Mouse (Mus musculus): ENCODE measurements around the gene Pfn3. TPM values are rescaled to one million over a fixed set of nuclear protein-coding genes. Genes with fewer than 3 reads are reported as not detected.

The Pfn3 gene
- polyA plus RNA-seq, 1 experiment from 2014 or later: not detected

DNA sequence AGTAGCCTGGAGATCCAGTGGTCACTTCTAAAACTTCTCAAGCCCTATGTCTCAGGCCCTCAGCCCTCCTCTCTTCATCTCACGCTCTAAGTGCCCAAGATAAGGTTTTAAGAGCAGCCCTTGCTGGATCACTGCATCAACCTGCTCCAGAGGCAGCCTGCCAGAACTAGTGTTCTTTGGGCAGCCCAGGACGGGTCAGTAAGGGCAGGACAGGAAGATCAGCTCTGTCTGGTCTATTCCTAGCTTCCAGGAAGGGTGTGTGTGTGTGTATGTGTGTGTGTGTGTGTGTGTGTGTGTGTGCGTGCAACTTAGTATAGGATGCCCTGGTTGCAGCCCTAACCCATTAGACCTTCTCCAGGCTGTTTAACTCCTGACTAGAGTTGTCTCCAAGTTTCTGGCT lies 44.8 kb downstream of the Pfn3 start:
- Histone ChIP-seq H3K9me3 (replicated peaks; ENCODE audit: control insufficient read depth, low read length) (no peaks in the 10 kb centered on the region), H3K27me3 (ENCODE audit: control insufficient read depth, insufficient read depth, low read length) (peaks cover 38% of the 10 kb centered on the region)
- no peak for ATAC-seq (replicated peaks; ENCODE audit: insufficient number of reproducible peaks, low FRiP score, low TSS enrichment)

DNA sequence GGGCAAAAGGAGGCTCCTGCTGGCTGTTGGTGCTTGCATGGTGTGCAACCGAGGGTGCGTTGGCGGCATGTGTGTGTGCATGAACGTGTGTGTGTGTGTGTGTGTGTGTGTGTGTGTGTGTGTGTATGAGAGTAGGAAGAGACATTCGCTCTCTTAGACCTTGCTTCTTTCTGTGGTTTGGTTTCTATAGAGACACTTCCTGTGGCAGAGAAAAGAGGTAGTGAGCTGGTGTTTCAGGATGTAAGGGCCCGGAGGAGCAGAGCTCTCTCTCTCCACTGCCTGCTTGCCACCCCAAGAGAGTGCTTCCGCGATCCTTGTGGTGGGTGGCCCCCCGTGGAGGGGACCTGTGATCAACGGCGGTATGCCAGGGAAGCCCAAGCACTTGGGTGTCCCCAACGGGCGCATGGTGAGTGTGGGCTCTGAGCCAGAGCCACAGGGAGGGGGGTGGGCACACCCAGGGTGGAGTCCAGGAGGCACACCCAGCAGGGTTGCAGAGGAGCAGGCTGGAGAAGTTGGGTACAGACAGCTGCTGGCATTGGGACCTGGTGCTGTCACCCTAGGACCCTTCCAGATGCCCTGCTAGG lies 45.4 kb downstream of the Pfn3 start, which contains the start of gene Rgs14:
Rgs14 (plus strand) TSS at position 202 of the 584 bp plus-strand sequence.
- H3K36me3 ChIP-seq (ENCODE audit: control insufficient read depth, insufficient read depth, low read length): no peaks in the 10 kb centered on the region
- 52% methylated on average over 13 of the region's 13 CpGs for WGBS (ENCODE audit: insufficient replicate concordance)
- no peak within 1 kb of the TSS; the same call in 1 of the 2 replicates for H3K4me2 ChIP-seq
- no peak within 1 kb of the TSS for H3K27ac ChIP-seq (ENCODE audit: low read depth, low read length)
- H3K4me3 ChIP-seq (ENCODE audit: low read depth, low read length): no peak within 1 kb of the TSS
- H3K4me1 ChIP-seq (ENCODE audit: control insufficient read depth, insufficient read depth, low read length): no peaks in the 10 kb centered on the region
- H3K9me3 ChIP-seq (replicated peaks; ENCODE audit: control insufficient read depth, low read length): no peaks in the 10 kb centered on the region
- no peak within 1 kb of the TSS for H3K9ac ChIP-seq (ENCODE audit: low read depth, low read length)
- peaks cover 33% of the 10 kb centered on the region for H3K27me3 ChIP-seq (ENCODE audit: control insufficient read depth, insufficient read depth, low read length)
- no peak for ATAC-seq (replicated peaks; ENCODE audit: insufficient number of reproducible peaks, low FRiP score, low TSS enrichment)

More for the DNA sequence above, 44.8 kb downstream of the Pfn3 start:
- Histone ChIP-seq H3K4me3 (ENCODE audit: low read depth, low read length) (no peak overlapping the region), H3K9ac (ENCODE audit: low read depth, low read length) (no peak overlapping the region), H3K36me3 (ENCODE audit: control insufficient read depth, insufficient read depth, low read length) (no peaks in the 10 kb centered on the region), H3K4me1 (ENCODE audit: control insufficient read depth, insufficient read depth, low read length) (no peaks in the 10 kb centered on the region), H3K4me2 (no peak overlapping the region), H3K27ac (ENCODE audit: low read depth, low read length) (no peak overlapping the region)
- WGBS (ENCODE audit: insufficient replicate concordance): 52% methylated on average over 3 of the region's 3 CpGs

DNA sequence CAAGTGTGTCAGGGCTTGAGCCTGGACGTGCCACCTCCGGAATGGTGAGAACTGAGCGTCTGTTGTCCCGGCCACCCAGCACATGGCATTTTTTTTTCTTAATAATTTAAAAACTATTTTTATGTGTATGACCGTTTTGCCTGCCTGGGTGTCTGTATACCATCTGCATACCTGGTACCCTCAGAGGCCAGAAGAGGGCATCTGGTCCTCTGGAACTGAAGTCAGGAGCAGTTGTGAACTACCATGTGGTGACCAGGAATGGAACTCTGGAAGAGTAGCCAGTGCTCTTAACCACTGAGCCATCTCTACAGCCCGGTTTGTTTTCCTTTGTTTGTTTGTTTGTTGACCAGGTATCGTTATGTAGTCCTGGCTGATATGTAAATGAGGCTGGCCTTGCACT lies 46.6 kb downstream of the Pfn3 start:
- no peaks in the 10 kb centered on the region for H3K4me1 ChIP-seq (ENCODE audit: control insufficient read depth, insufficient read depth, low read length)
- WGBS (ENCODE audit: insufficient replicate concordance): 76% methylated on average over 7 of the region's 7 CpGs
- H3K36me3 ChIP-seq (ENCODE audit: control insufficient read depth, insufficient read depth, low read length): no peaks in the 10 kb centered on the region
- H3K27ac ChIP-seq (ENCODE audit: low read depth, low read length): no peak overlapping the region
- peaks cover 23% of the 10 kb centered on the region for H3K27me3 ChIP-seq (ENCODE audit: control insufficient read depth, insufficient read depth, low read length)
- H3K4me3 ChIP-seq (ENCODE audit: low read depth, low read length): no peak overlapping the region
- no peaks in the 10 kb centered on the region for H3K9me3 ChIP-seq (replicated peaks; ENCODE audit: control insufficient read depth, low read length)
- ATAC-seq (replicated peaks; ENCODE audit: insufficient number of reproducible peaks, low FRiP score, low TSS enrichment): no peak
- no peak overlapping the region for H3K4me2 ChIP-seq
- no peak overlapping the region for H3K9ac ChIP-seq (ENCODE audit: low read depth, low read length)

Small RNA genes within 50 kb of the gene (microRNA-seq; reads per million reads assigned to microRNA genes)
- gene Mir6943 (ENCODE audit: borderline number of aligned reads): 0.41 reads per million

Other genes with a start within 250 kb of the Pfn3 start
- gene Nsd1, start 205.4 kb downstream of the Pfn3 start, polyA plus RNA-seq (2014; fragmentation: Nextera tagmentation; extraction: Ambion mirVana): 41.8 and 72.1 TPM in 2 replicates
- gene Prelid1, start 94.7 kb downstream of the Pfn3 start, polyA plus RNA-seq (2014; fragmentation: Nextera tagmentation; extraction: Ambion mirVana): 428 and 447 TPM in 2 replicates
- gene Rab24, start 93.3 kb downstream of the Pfn3 start, polyA plus RNA-seq (2014; fragmentation: Nextera tagmentation; extraction: Ambion mirVana): 56.3 and 64.3 TPM in 2 replicates
- 17.6 and 18.0 TPM in 2 replicates for gene Mxd3, start 85.4 kb downstream of the Pfn3 start, polyA plus RNA-seq (2014; fragmentation: Nextera tagmentation; extraction: Ambion mirVana)
- 72.5 and 90.8 TPM in 2 replicates for gene Lman2, start 52.4 kb downstream of the Pfn3 start, polyA plus RNA-seq (2014; fragmentation: Nextera tagmentation; extraction: Ambion mirVana)
- gene Rgs14, start 45.5 kb downstream of the Pfn3 start, polyA plus RNA-seq (2014; fragmentation: Nextera tagmentation; extraction: Ambion mirVana): 0.15 and 0.31 TPM in 2 replicates
- not detected in 2 replicates for gene Slc34a1, start 17.0 kb downstream of the Pfn3 start, polyA plus RNA-seq (2014; fragmentation: Nextera tagmentation; extraction: Ambion mirVana)
- gene F12, start 11.6 kb upstream of the Pfn3 start, polyA plus RNA-seq (2014; fragmentation: Nextera tagmentation; extraction: Ambion mirVana): 0.42 and 1.5 TPM in 2 replicates
- 24.3 and 26.9 TPM in 2 replicates for gene Grk6, start 29.8 kb upstream of the Pfn3 start, polyA plus RNA-seq (2014; fragmentation: Nextera tagmentation; extraction: Ambion mirVana)
- 0.21 and 0.34 TPM in 2 replicates for gene Prr7, start 49.0 kb upstream of the Pfn3 start, polyA plus RNA-seq (2014; fragmentation: Nextera tagmentation; extraction: Ambion mirVana)
- gene Dbn1, start 72.9 kb upstream of the Pfn3 start, polyA plus RNA-seq (2014; fragmentation: Nextera tagmentation; extraction: Ambion mirVana): 64.1 and 83.0 TPM in 2 replicates
- gene Pdlim7, start 98.4 kb upstream of the Pfn3 start, polyA plus RNA-seq (2014; fragmentation: Nextera tagmentation; extraction: Ambion mirVana): 439 and 451 TPM in 2 replicates
- gene Dok3, start 114.1 kb upstream of the Pfn3 start, polyA plus RNA-seq (2014; fragmentation: Nextera tagmentation; extraction: Ambion mirVana): 0.90 and 1.1 TPM in 2 replicates
- 36.5 and 39.9 TPM in 2 replicates for gene Ddx41, start 121.4 kb upstream of the Pfn3 start, polyA plus RNA-seq (2014; fragmentation: Nextera tagmentation; extraction: Ambion mirVana)
- 19.1 and 21.9 TPM in 2 replicates for gene Fam193b, start 155.9 kb upstream of the Pfn3 start, polyA plus RNA-seq (2014; fragmentation: Nextera tagmentation; extraction: Ambion mirVana)
- gene Tmed9, start 158.5 kb upstream of the Pfn3 start, polyA plus RNA-seq (2014; fragmentation: Nextera tagmentation; extraction: Ambion mirVana): 58.5 and 63.3 TPM in 2 replicates
- gene B4galt7, start 184.7 kb upstream of the Pfn3 start, polyA plus RNA-seq (2014; fragmentation: Nextera tagmentation; extraction: Ambion mirVana): 15.8 and 18.8 TPM in 2 replicates
- gene Caml, start 207.8 kb upstream of the Pfn3 start, polyA plus RNA-seq (2014; fragmentation: Nextera tagmentation; extraction: Ambion mirVana): 36.4 and 38.4 TPM in 2 replicates
- gene Ddx46, start 219.8 kb upstream of the Pfn3 start, polyA plus RNA-seq (2014; fragmentation: Nextera tagmentation; extraction: Ambion mirVana): 32.4 and 34.2 TPM in 2 replicates

Data from heart, embryonic 11.5 days (tissue).